Mouse (Mus musculus): ENCODE data around the gene Glt8d2. TPM values are rescaled to one million over a fixed set of nuclear protein-coding genes. Genes with fewer than 3 reads are reported as not detected.

Glt8d2 gene
- polyA plus RNA-seq, 1 experiment = 1.8 TPM

- peak; percentile 97 for DNase-seq (ENCODE audit: low read depth)
- TF ChIP-seq CTCF (IDR thresholded peaks at IDR 0.05; ENCODE audit: borderline replicate concordance, extremely low read depth, insufficient read depth, insufficient read length) = peak; percentile 12; the same call in 1 of the 2 replicates
- no peak for TF ChIP-seq POLR2A (IDR thresholded peaks at IDR 0.05; ENCODE audit: borderline replicate concordance, extremely low read depth, insufficient read depth, insufficient read length, poor library complexity, severe bottlenecking)
These were observed 67.5 kb downstream of the Glt8d2 start, which contains the start of gene 1190007I07Rik for GRCm38 (mm10) chr10:82622671-82623552. Gene 1190007I07Rik (minus strand): TSS chr10:82623228.

GRCm38 (mm10) chr10:82622235-82622634, 68.2 kb downstream of the Glt8d2 start:
- TF ChIP-seq POLR2A (IDR thresholded peaks at IDR 0.05; ENCODE audit: borderline replicate concordance, extremely low read depth, insufficient read depth, insufficient read length, poor library complexity, severe bottlenecking) (no peak), CTCF (IDR thresholded peaks at IDR 0.05; ENCODE audit: borderline replicate concordance, extremely low read depth, insufficient read depth, insufficient read length) (no peak)
- DNase-seq (ENCODE audit: low read depth) = peak; percentile 5

Other genes with a start within 250 kb of the Glt8d2 start
- gene Gm1553, start 198.0 kb downstream of the Glt8d2 start, polyA plus RNA-seq (2012; rRNA removed) = not detected in 2 replicates
- 33.1 and 52.4 TPM in 2 replicates for gene 1190007I07Rik, start 67.4 kb downstream of the Glt8d2 start, polyA plus RNA-seq (2012; rRNA removed)
- 117 and 137 TPM in 2 replicates for gene Tdg, start 60.8 kb downstream of the Glt8d2 start, polyA plus RNA-seq (2012; rRNA removed)
- gene Hcfc2, start 5.5 kb upstream of the Glt8d2 start, polyA plus RNA-seq (2012; rRNA removed) = 28.5 and 31.8 TPM in 2 replicates
- 55.7 and 64.5 TPM in 2 replicates for gene Nfyb, start 73.5 kb upstream of the Glt8d2 start, polyA plus RNA-seq (2012; rRNA removed)
- gene Txnrd1, start 143.3 kb upstream of the Glt8d2 start, polyA plus RNA-seq (2012; rRNA removed) = 105 and 115 TPM in 2 replicates
- 0.57 and 1.2 TPM in 2 replicates for gene Eid3, start 176.0 kb upstream of the Glt8d2 start, polyA plus RNA-seq (2012; rRNA removed)

All from brain, embryonic 14.5 days (tissue).